8 mouse cellular contexts compared by ENCODE assay signal in genomic region chr4:125085346-125085841, GRCm38 (mm10). TPM values are rescaled to one million over a fixed set of nuclear protein-coding genes. Genes with fewer than 3 reads are reported as not detected.
DNase-seq lines count a peak whose midpoint lies in the region; ATAC-seq and TF ChIP-seq lines count a peak whose summit lies in the region.

No protein-coding gene starts in this region.

- H3K9me3 ChIP-seq in embryonic facial prominence, embryonic 15.5 days (replicated peaks): no peaks in the 10 kb centered on the region
- no peaks in the 10 kb centered on the region for H3K9me3 ChIP-seq in limb, embryonic 12.5 days
- no peaks in the 10 kb centered on the region for H3K9me3 ChIP-seq in midbrain, embryonic 15.5 days

- ATAC-seq in embryonic facial prominence, embryonic 15.5 days (ENCODE audit: insufficient number of reproducible peaks, low FRiP score, low TSS enrichment, low read depth): peak; percentile 92
- ATAC-seq in limb, embryonic 12.5 days (ENCODE audit: insufficient number of reproducible peaks, insufficient read depth, low FRiP score, low TSS enrichment, low read depth): peak; percentile 89
- ATAC-seq in midbrain, embryonic 15.5 days (replicated peaks): peak; percentile 90

- no peak for TF ChIP-seq POLR2A in bone marrow, adult 2 months (IDR thresholded peaks at IDR 0.05; ENCODE audit: borderline replicate concordance, control insufficient read depth, low read depth, low read length)

- peaks cover 34% of the 10 kb centered on the region for H3K36me3 ChIP-seq in embryonic facial prominence, embryonic 15.5 days
- H3K36me3 ChIP-seq in limb, embryonic 12.5 days: peaks cover 42% of the 10 kb centered on the region
- peaks cover 24% of the 10 kb centered on the region for H3K36me3 ChIP-seq in midbrain, embryonic 15.5 days (replicated peaks)

- no peak for TF ChIP-seq CTCF in bone marrow, adult 2 months (IDR thresholded peaks at IDR 0.05; ENCODE audit: control insufficient read depth, insufficient read depth, low read length)

- peak overlapping the region; percentile 93 for H3K4me3 ChIP-seq in bone marrow, adult 2 months (replicated peaks; ENCODE audit: control insufficient read depth, low read depth, low read length)
- peak overlapping the region; percentile 96 for H3K4me3 ChIP-seq in embryonic facial prominence, embryonic 15.5 days (replicated peaks)
- H3K4me3 ChIP-seq in limb, embryonic 12.5 days (replicated peaks): peak overlapping the region; percentile 84
- H3K4me3 ChIP-seq in midbrain, embryonic 15.5 days: peak overlapping the region; percentile 91

- H3K27me3 ChIP-seq in embryonic facial prominence, embryonic 15.5 days: no peaks in the 10 kb centered on the region
- no peaks in the 10 kb centered on the region for H3K27me3 ChIP-seq in limb, embryonic 12.5 days
- no peaks in the 10 kb centered on the region for H3K27me3 ChIP-seq in midbrain, embryonic 15.5 days (replicated peaks)

- peak; percentile 53 for DNase-seq in kidney, adult 11 months
- DNase-seq in kidney, adult 18-20 months: no peak
- DNase-seq in induced T-regulatory cell, adult 2 months (ENCODE audit: low read depth): peak; percentile 84
- DNase-seq in thymus, postnatal 10 days (ENCODE audit: low spot score in 2 of 2): peak; percentile 55 to 68

- peak overlapping the region; percentile 83 for H3K9ac ChIP-seq in embryonic facial prominence, embryonic 15.5 days
- peak overlapping the region; percentile 85 for H3K9ac ChIP-seq in limb, embryonic 12.5 days (replicated peaks)
- peak overlapping the region; percentile 85 for H3K9ac ChIP-seq in midbrain, embryonic 15.5 days

- H3K4me1 ChIP-seq in bone marrow, adult 2 months (ENCODE audit: control insufficient read depth, insufficient read depth, low read length): peaks cover 3% of the 10 kb centered on the region; the same call in 1 of the 2 replicates
- H3K4me1 ChIP-seq in embryonic facial prominence, embryonic 15.5 days: peaks cover 20% of the 10 kb centered on the region
- H3K4me1 ChIP-seq in limb, embryonic 12.5 days (replicated peaks): peaks cover 13% of the 10 kb centered on the region
- H3K4me1 ChIP-seq in midbrain, embryonic 15.5 days: peaks cover 28% of the 10 kb centered on the region

- peak overlapping the region; percentile 99 for H3K27ac ChIP-seq in bone marrow, adult 2 months (ENCODE audit: control insufficient read depth, insufficient read depth, low read depth, low read length, poor library complexity)
- H3K27ac ChIP-seq in embryonic facial prominence, embryonic 15.5 days (replicated peaks): peak overlapping the region; percentile 98
- H3K27ac ChIP-seq in limb, embryonic 12.5 days: peak overlapping the region; percentile 98
- peak overlapping the region; percentile 99 for H3K27ac ChIP-seq in midbrain, embryonic 15.5 days

- under 1% methylated on average over 39 of the region's 45 CpGs for WGBS in bone marrow, adult 2 months
- under 1% methylated on average over 45 of the region's 45 CpGs for WGBS in embryonic facial prominence, embryonic 15.5 days
- under 1% methylated on average over 45 of the region's 45 CpGs for WGBS in limb, embryonic 12.5 days
- under 1% methylated on average over 45 of the region's 45 CpGs for WGBS in midbrain, embryonic 15.5 days

- peak overlapping the region; percentile 88 for H3K4me2 ChIP-seq in embryonic facial prominence, embryonic 15.5 days (replicated peaks)
- peak overlapping the region; percentile 82 for H3K4me2 ChIP-seq in limb, embryonic 12.5 days
- H3K4me2 ChIP-seq in midbrain, embryonic 15.5 days: peak overlapping the region; percentile 77

RNA-seq across cellular contexts. Expression of gene Meaf6, which starts 0.5 kb away (rescaled TPM):
- 25.1 and 39.9 TPM in 2 replicates for polyA plus RNA-seq in bone marrow, adult 2 months (2011; ENCODE audit: insufficient read depth, insufficient read length, low replicate concordance, missing spikeins)
- 56.3 and 59.1 TPM in 2 replicates for polyA plus RNA-seq in embryonic facial prominence, embryonic 15.5 days (2015; fragmentation: Nextera tagmentation; extraction: Ambion mirVana)
- polyA plus RNA-seq in limb, embryonic 12.5 days (2016; fragmentation: Nextera tagmentation; extraction: Ambion mirVana): 74.6 and 76.9 TPM in 2 replicates
- 152 and 168 TPM in 2 replicates for polyA plus RNA-seq in midbrain, embryonic 15.5 days (2015; fragmentation: Nextera tagmentation; extraction: Ambion mirVana)

RNA-seq across cellular contexts. Expression of gene Snip1, which starts 18.9 kb away (rescaled TPM):
- polyA plus RNA-seq in bone marrow, adult 2 months (2011; ENCODE audit: insufficient read depth, insufficient read length, low replicate concordance, missing spikeins): 9.4 and 15.8 TPM in 2 replicates
- polyA plus RNA-seq in embryonic facial prominence, embryonic 15.5 days (2015; fragmentation: Nextera tagmentation; extraction: Ambion mirVana): 31.0 and 31.9 TPM in 2 replicates
- 39.6 and 40.9 TPM in 2 replicates for polyA plus RNA-seq in limb, embryonic 12.5 days (2016; fragmentation: Nextera tagmentation; extraction: Ambion mirVana)
- 27.3 and 28.1 TPM in 2 replicates for polyA plus RNA-seq in midbrain, embryonic 15.5 days (2015; fragmentation: Nextera tagmentation; extraction: Ambion mirVana)

RNA-seq across cellular contexts. Expression of gene Dnali1, which starts 19.9 kb away (rescaled TPM):
- not detected in 2 replicates for polyA plus RNA-seq in bone marrow, adult 2 months (2011; ENCODE audit: insufficient read depth, insufficient read length, low replicate concordance, missing spikeins)
- 4.8 and 9.3 TPM in 2 replicates for polyA plus RNA-seq in embryonic facial prominence, embryonic 15.5 days (2015; fragmentation: Nextera tagmentation; extraction: Ambion mirVana)
- polyA plus RNA-seq in limb, embryonic 12.5 days (2016; fragmentation: Nextera tagmentation; extraction: Ambion mirVana): not detected in 2 replicates
- 1.3 and 1.5 TPM in 2 replicates for polyA plus RNA-seq in midbrain, embryonic 15.5 days (2015; fragmentation: Nextera tagmentation; extraction: Ambion mirVana)

RNA-seq across cellular contexts. Expression of gene Zc3h12a, which starts 42.2 kb away (rescaled TPM):
- polyA plus RNA-seq in bone marrow, adult 2 months (2011; ENCODE audit: insufficient read depth, insufficient read length, low replicate concordance, missing spikeins): 3.6 and 12.5 TPM in 2 replicates
- 1.7 and 2.1 TPM in 2 replicates for polyA plus RNA-seq in embryonic facial prominence, embryonic 15.5 days (2015; fragmentation: Nextera tagmentation; extraction: Ambion mirVana)
- 0.24 and 0.32 TPM in 2 replicates for polyA plus RNA-seq in limb, embryonic 12.5 days (2016; fragmentation: Nextera tagmentation; extraction: Ambion mirVana)
- polyA plus RNA-seq in midbrain, embryonic 15.5 days (2015; fragmentation: Nextera tagmentation; extraction: Ambion mirVana): 0.15 TPM in 2 replicates
